Mouse (Mus musculus) testis, postnatal 14 days (tissue): ENCODE measurements around the gene Speg.
A peak's percentile ranks its signal among the peaks of the same experiment; 100 is the strongest.

Experiments used
- DNase-seq: peaks from one replicate; pipeline ENCODE4 v3.0.0; 2021; ENCODE audit warnings: low spot score

The Speg gene

GRCm38 (mm10) chr1:75393846-75394245, 18.7 kb downstream of the Speg start:
- no peak for DNase-seq

GRCm38 (mm10) chr1:75398761-75399402, 23.8 kb downstream of the Speg start:
- peak; percentile 61 for DNase-seq

- peak; percentile 42 for DNase-seq
These were observed 24.8 kb downstream of the Speg start for GRCm38 (mm10) chr1:75399755-75400492.

GRCm38 (mm10) chr1:75400493-75401115, 25.5 kb downstream of the Speg start:
- no peak for DNase-seq

GRCm38 (mm10) chr1:75405547-75405946, 30.4 kb downstream of the Speg start:
- DNase-seq: no peak

DNA sequence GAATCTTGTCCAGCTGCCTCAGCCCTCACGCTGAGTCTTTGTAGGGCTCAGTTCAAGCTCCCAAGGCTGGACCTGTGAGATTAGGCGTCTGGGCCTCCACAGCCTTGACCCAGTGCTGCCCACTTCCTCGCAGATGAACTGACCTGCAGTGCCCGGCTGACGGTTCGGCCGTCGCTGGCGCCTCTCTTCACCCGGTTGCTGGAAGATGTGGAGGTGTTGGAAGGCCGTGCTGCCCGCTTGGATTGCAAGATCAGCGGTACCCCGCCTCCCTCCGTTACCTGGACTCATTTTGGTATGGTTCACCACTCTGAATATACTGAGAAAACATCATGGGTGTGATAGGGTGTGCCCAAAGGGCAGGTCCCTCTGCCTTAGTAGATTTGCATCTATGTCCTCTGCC, 31.1 kb downstream of the Speg start:
- DNase-seq: no peak

DNA sequence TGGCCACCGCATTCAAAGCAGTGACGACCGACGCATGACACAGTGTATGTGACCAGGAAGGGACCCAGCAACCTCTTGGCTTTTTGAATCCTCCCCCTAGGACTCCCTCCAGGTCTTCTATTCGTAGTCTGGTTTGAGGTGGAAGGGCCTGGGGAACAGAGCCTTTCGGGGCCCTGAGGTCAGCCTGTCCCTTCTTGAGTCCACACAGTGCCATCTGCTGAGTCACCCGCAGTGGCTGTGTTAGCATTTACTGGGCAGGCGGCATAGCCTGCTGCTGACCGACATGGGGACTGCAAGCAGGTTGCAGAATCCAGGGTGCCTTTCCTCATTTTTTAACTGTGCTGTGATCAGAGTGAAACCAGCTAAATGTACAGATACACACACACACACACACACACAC, 32.0 kb downstream of the Speg start:
- DNase-seq: no peak

GRCm38 (mm10) chr1:75408210-75408609, 33.1 kb downstream of the Speg start:
- no peak for DNase-seq

DNA sequence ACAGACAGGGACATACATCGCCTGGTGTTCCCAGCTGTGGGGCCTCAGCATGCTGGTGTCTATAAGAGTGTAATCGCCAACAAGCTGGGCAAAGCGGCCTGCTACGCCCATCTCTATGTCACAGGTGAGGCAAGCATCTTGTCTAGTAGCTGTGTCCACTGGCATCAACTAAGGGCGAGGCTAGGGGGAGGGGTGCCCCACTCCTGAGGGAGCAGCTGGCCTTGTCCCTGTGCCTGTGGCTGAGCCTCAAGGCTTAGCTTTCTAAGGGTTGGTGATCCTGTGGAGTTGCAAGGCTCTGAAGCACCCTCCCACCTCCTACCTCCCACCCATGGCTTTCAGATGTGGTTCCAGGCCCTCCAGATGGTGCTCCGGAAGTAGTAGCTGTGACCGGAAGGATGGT, 34.9 kb downstream of the Speg start:
- DNase-seq: no peak

DNA sequence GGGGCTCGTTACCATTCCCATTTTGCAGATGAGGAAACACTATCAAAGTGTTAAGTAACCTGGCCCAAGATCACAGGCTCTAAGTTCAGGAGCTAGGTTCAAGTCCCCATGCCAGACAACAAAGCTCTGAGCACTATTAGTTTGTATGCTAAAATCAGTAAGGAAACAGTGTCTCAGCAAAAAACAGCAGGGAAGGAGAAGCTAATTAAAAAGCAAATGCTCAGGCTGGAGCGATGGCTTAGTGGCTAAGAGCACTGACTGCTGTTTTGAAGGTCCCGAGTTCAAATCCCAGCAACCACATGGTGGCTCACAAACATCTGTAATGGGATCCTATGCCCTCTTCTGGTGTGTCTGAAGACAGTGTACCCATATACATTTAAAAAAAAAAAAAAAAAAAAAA, 37.1 kb downstream of the Speg start:
- no peak for DNase-seq

DNA sequence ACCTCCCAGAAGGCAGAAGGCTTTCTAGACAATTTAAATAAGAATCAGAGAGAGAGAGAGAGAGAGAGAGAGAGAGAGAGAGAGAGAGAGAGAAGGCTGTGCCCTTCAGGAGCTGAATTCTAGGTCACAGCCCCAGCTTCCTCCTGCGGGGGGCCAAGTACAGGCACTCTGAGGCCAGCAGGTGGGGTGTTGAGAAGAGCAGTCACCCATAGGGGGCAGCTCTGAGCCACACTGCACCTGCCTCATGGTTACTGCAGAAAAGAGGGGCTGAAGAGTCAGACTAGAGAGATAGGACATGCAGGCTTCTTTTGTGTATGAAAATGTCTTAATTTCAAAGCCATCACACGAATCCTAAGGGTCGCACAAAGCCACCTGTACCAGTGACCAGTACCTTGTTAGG, 38.7 kb downstream of the Speg start:
- DNase-seq: no peak

DNA sequence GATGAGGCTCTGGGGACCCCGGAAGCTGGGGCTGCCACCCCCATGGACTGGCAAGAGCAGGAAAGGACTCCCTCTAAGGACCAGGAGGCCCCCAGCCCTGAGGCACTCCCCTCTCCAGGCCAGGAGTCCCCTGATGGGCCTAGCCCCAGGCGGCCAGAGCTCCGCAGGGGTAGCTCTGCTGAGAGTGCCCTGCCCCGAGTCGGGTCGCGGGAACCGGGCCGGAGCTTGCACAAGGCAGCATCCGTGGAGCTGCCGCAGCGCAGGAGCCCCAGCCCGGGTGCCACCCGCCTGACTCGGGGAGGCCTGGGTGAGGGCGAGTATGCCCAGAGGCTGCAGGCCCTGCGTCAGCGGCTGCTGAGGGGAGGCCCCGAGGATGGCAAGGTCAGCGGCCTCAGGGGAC, 46.7 kb downstream of the Speg start:
- no peak for DNase-seq

DNA sequence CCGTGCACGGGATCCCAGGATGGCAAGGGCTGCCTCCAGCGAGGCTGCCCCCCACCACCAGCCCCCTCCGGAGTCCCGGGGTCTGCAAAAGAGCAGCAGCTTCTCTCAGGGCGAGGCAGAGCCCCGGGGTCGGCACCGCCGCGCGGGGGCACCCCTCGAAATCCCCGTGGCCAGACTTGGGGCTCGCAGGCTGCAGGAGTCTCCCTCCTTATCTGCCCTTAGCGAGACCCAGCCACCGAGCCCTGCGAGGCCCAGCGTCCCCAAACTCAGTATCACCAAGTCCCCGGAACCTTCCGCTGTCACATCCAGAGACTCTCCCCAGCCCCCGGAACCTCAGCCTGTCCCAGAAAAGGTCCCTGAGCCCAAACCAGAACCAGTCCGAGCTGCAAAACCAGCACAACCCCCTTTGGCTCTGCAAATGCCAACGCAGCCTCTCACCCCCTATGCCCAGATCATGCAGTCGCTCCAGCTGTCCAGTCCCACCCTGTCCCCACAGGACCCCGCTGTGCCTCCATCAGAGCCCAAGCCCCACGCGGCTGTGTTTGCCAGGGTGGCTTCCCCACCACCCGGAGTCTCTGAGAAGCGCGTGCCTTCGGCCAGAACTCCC, 47.2 kb downstream of the Speg start:
- no peak for DNase-seq

- DNase-seq: no peak
These were observed 47.9 kb downstream of the Speg start for GRCm38 (mm10) chr1:75422823-75423471.

GRCm38 (mm10) chr1:75423780-75424390, 48.8 kb downstream of the Speg start:
- DNase-seq: no peak

- no peak for DNase-seq
These were observed 50.8 kb downstream of the Speg start for GRCm38 (mm10) chr1:75425796-75426471.

DNA sequence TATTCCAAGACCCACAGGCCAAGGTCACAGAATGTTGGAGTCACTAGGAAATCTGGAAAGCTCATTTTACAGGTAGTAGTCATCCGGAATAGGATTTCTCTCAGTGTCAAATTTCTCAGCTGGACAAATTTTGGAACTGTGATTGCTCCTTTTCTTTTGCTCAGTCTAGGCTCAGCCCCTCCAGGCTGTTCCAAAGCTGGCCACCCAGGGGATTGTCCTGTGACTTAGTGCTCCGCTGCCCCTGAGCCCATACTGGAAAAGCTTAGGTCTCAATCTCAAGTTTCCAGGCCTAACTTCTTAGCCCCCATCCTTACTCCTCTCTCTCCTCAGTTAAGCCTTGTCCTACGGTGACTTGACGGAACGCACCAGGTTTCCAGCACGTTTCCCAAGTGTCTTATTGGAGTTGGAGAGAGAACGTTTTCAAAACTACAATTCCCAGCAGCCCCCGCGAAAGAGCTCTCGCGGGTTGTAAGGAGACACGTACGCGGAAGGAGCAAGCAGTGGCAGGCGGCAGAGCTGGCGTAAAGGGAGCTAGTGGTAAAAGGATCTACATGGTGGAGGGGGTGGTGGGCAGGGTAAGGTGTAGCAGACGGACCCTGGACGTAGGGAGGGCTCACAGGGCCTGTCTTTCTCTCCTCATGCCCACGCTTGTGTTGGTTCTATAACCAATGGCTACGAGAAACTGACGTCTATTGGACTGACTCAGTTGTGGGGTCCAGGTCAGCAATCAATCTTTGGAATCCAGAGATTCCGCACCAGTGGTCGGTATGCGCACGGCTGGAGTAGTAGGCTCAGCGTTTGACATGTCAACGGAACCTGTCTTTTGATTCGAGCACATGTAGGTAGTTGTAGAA, 60.6 kb downstream of the Speg start, which contains the start of gene Gmppa:
TSS of gene Gmppa (plus strand) at position 456 of the 854 bp plus-strand sequence.
- peak; percentile 80 for DNase-seq

GRCm38 (mm10) chr1:75438782-75439181, 63.7 kb downstream of the Speg start:
- no peak for DNase-seq

GRCm38 (mm10) chr1:75440661-75441060, 65.6 kb downstream of the Speg start:
- no peak for DNase-seq

GRCm38 (mm10) chr1:75441471-75441996, 66.4 kb downstream of the Speg start:
- DNase-seq: no peak
